In genomic region chr8:19064710-19065109, GRCm38 (mm10) we compare ENCODE assay signal across 46 mouse cellular contexts. TPM values are rescaled to one million over a fixed set of nuclear protein-coding genes. Genes with fewer than 3 reads are reported as not detected.
"Had no signal": no experiment of that assay in that cellular context is flagged by ENCODE, and none has a peak within 500 bp of the region (broad histone marks: within the 10 kb centered on the region; RNA-seq: fewer than 3 reads in every experiment).

Gene Defb39 (minus strand): TSS chr8:19064810.

- DNase-seq: left cerebral cortex, postnatal 4 days; liver; liver, embryonic 13.5 days; liver, postnatal 0 days; lung, adult 18-20 months; lung, adult 2 months; lung, embryonic 14.5 days; lung, postnatal 10 days; lung, postnatal 14 days; lung, postnatal 36 days; lung, postnatal 4 days; midbrain, embryonic 14.5 days had no signal

RNA-seq across cellular contexts. Expression of gene Defb39, which starts in this region (rescaled TPM):
- total RNA-seq: left cerebral cortex, postnatal 10 days; left cerebral cortex, postnatal 14 days; left cerebral cortex, postnatal 25 days; left cerebral cortex, postnatal 36 days; left cerebral cortex, postnatal 4 days; liver, adult 2 months; megakaryocyte progenitor cell, adult 5-6 weeks; megakaryocyte, adult 5-6 weeks; megakaryocyte-erythroid progenitor cell, adult 5-6 weeks; midbrain, postnatal 0 days; monocyte, adult 5-6 weeks had no signal
- polyA plus RNA-seq: limb, embryonic 10.5 days; limb, embryonic 11.5 days; limb, embryonic 12.5 days; limb, embryonic 13.5 days; limb, embryonic 14.5 days; limb, embryonic 15.5 days; liver, adult 2 months; liver, embryonic 11.5 days; liver, embryonic 12.5 days; liver, embryonic 13.5 days; liver, embryonic 14.5 days; liver, embryonic 15.5 days; liver, embryonic 16.5 days; liver, postnatal 0 days; lung, adult 2 months; lung, embryonic 14.5 days; lung, embryonic 15.5 days; lung, embryonic 16.5 days; lung, postnatal 0 days; macrophage; midbrain, embryonic 10.5 days; midbrain, embryonic 11.5 days; midbrain, embryonic 12.5 days; midbrain, embryonic 13.5 days; midbrain, embryonic 14.5 days; midbrain, embryonic 15.5 days; midbrain, embryonic 16.5 days; midbrain, postnatal 0 days; myocyte; neural tube, embryonic 11.5 days; neural tube, embryonic 12.5 days had no signal
